Mouse (Mus musculus) megakaryocyte, adult 5-6 weeks (primary cell): ENCODE measurements at regions not wholly inside any gene's neighbourhood (a gene's known extent, or its start where the extent isn't known, plus 50 kb on each side); places are given as distances from the start of the nearest gene placed in this dataset.

Experiments used
- ATAC-seq: 2 replicates; pipeline ENCODE4 v1.8.0; 2016; ENCODE audit warnings: mild to moderate bottlenecking, inconsistent platforms; ENCODE audit not compliant: poor library complexity, severe bottlenecking

- peak; percentile 53 for ATAC-seq
These were observed 69.2 kb upstream of the Rgs1 start for GRCm38 (mm10) chr1:144318289-144318688.

- 0 out of 2 replicates have a peak, but pooled peaks have one; percentile 4 for ATAC-seq
These were observed 68.5 kb upstream of the Rgs1 start for GRCm38 (mm10) chr1:144317560-144317959.

GRCm38 (mm10) chr1:144316251-144316650, 67.2 kb upstream of the Rgs1 start:
- ATAC-seq = no peak

GRCm38 (mm10) chr1:144314382-144314781, 65.3 kb upstream of the Rgs1 start:
- ATAC-seq = peak; percentile 39; the same call in 1 of the 2 replicates

GRCm38 (mm10) chr1:144313318-144313717, 64.3 kb upstream of the Rgs1 start:
- ATAC-seq = no peak

GRCm38 (mm10) chr1:144309901-144310300, 60.9 kb upstream of the Rgs1 start:
- no peak for ATAC-seq

GRCm38 (mm10) chr1:144308313-144308712, 59.3 kb upstream of the Rgs1 start:
- ATAC-seq = peak; percentile 53

GRCm38 (mm10) chr1:144307854-144308285, 58.8 kb upstream of the Rgs1 start:
- no peak for ATAC-seq

GRCm38 (mm10) chr1:144307017-144307853, 58.2 kb upstream of the Rgs1 start:
- ATAC-seq = peak; percentile 74

- ATAC-seq = no peak
These were observed 57.2 kb upstream of the Rgs1 start for GRCm38 (mm10) chr1:144306284-144306683.

- peak; percentile 48 for ATAC-seq
These were observed 51.6 kb upstream of the Rgs1 start for GRCm38 (mm10) chr1:144300670-144301069.
